Mouse (Mus musculus): ENCODE data around the gene Ufc1. TPM values are rescaled to one million over a fixed set of nuclear protein-coding genes. Genes with fewer than 3 reads are reported as not detected.

Ufc1 gene
- total RNA-seq, 2 experiments from 2014 or later = 84.3 to 93.2 TPM

DNA sequence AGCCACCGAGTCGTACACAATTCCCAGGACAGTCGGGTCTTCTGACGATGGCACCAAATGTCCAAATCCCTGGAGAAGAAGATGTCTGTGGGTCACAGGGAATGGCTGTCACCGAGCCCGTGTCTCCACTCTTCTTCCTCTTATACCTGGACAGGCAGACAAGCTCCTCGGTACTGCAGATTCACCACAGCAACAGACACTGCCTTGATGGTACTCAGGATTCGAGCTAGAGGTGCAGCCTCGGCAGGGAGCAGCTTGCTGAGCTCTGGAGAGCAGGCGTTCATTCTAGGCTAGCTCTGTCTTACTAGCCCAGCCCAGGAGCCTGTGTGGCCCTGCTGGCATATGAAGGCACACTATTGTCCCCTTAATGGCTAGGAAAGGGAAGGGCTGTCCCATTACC is 17.1 kb downstream of the Ufc1 start:
- no peak for TF ChIP-seq CTCF (IDR thresholded peaks at IDR 0.05)
- DNase-seq = no peak
- Histone ChIP-seq H3K27ac (no peak overlapping the region), H3K4me3 (no peak overlapping the region)
- intact Hi-C loops (cut with DNase I) = no loop called here

DNA sequence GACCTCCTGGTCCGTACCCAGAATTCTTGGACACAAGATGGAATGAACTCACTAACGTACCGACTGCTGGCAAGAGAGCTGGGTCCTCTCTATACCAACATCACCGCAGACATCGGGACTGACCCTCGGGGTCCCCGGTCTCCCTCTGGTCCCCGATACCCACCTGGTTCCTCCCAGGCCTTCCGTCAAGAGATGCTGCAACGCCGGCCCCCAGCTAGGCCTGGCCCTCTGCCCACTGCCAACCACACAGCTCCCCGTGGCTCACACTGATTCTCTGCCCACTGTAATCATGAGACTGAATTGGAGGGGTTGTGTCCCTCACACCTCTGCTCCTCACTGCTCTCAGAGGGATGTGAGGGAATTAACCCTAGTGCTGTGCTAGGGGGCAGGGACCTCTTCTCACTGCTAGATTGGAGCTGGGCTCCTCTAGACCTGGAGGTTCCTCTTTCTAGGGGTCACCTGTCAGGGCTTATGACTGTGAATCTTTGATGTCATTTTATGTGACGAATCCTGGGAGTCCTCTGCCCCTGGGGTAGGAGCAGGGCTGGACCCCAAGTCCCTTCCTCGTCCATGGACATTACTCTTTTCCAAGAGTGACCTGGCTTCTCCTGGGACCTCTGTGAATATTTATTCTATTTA is 18.6 kb downstream of the Ufc1 start:
- DNase-seq = no peak

DNA sequence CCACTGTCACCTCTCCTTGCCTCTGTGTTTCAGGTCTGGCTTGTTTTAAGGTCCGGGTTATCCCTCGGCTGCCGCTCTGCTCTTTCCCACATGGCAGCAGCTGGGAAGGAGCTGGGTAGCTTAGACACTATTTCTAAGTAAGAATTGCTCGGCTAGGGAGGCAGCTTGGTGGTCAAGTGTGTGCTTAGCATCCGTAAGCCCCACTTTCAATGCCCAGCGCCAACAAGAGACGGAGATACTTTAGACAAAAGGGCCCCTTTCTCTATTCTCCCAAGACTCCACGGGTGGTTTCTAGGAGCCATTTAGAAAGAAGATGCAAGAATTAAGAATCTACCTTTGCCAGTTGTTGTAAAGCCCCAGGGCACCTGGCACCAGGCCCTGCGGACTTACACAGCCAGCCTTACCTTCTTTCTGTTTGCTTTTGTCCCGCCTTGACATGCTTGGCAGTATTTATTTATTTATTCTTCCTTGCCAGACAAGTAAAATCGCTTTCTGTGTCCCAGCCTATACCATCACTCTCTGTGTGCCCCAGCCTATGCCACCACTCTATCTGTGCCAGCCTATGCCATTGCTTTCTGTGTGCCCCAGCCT is 19.6 kb downstream of the Ufc1 start:
- Histone ChIP-seq H3K4me3 (no peak overlapping the region), H3K27ac (no peak overlapping the region)
- intact Hi-C loops (cut with DNase I) = no loop called here
- no peak for DNase-seq
- no peak for TF ChIP-seq CTCF (IDR thresholded peaks at IDR 0.05)

More for the DNA sequence above, 18.6 kb downstream of the Ufc1 start:
- intact Hi-C loops (cut with DNase I) = no loop called here
- H3K4me3 ChIP-seq = no peak overlapping the region
- no peak for TF ChIP-seq CTCF (IDR thresholded peaks at IDR 0.05)
- H3K27ac ChIP-seq = no peak overlapping the region

DNA sequence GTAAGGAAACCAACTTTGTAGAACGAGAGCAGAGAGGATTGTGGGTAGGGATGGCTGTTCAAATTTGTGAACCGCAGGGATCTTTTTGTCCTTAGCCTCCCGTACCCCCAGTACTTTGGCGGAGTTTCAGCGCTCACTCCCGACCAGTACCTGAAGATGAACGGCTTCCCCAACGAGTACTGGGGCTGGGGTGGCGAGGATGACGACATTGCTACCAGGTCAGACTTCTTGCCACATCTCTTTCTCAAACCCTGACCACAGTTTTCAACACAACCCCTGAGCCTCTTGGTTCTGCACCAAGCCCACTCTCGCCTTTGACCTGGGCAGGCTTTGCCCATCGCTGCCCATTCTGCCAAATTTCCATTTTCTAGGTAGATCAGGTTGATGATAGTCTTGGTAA is 20.7 kb downstream of the Ufc1 start:
- intact Hi-C loops (cut with DNase I) = no loop called here
- DNase-seq = no peak
- Histone ChIP-seq H3K4me3 (no peak overlapping the region), H3K27ac (no peak overlapping the region)
- no peak for TF ChIP-seq CTCF (IDR thresholded peaks at IDR 0.05)

GRCm38 (mm10) chr1:171272086-171272485 is 22.7 kb downstream of the Ufc1 start:
- DNase-seq = no peak
- intact Hi-C loops (cut with DNase I) = no loop called here
- TF ChIP-seq CTCF (IDR thresholded peaks at IDR 0.05) = no peak
- Histone ChIP-seq H3K4me3 (peak overlapping the region; percentile 17; the same call in 1 of the 2 replicates), H3K27ac (peak overlapping the region; percentile 31; the same call in 1 of the 2 replicates)

GRCm38 (mm10) chr1:171271622-171272021 is 23.2 kb downstream of the Ufc1 start:
- intact Hi-C loops (cut with DNase I) = loop anchor here (2.0 kb wide), 1 partner anchor 15 kb away; the partner anchor contains the start of gene Usp21
- no peak for DNase-seq
- Histone ChIP-seq H3K4me3 (peak overlapping the region; percentile 17; the same call in 1 of the 2 replicates), H3K27ac (peak overlapping the region; percentile 31; the same call in 1 of the 2 replicates)
- TF ChIP-seq CTCF (IDR thresholded peaks at IDR 0.05) = no peak

DNA sequence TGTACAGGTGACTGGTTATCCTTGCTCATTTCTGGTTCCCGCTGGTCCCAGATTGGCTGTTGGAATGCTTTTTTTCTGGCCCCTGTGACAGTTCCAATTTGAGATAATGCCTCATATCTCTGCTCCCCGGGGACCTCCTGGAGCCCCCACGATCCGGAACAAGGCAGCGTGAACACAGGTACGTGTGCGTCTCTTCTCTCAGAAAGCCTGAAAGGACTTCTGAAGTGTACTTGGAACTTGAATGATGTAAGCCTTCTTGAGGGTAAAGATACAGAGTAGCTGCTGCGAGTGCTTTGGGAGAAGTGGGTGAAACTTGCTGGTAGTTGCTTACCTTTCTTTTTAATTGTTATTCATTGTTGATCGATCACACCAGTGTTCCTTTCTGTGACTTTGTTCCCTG is 23.6 kb downstream of the Ufc1 start:
- DNase-seq = no peak
- Histone ChIP-seq H3K4me3 (peak overlapping the region; percentile 83), H3K27ac (peak overlapping the region; percentile 92; the same call in 1 of the 2 replicates)
- TF ChIP-seq CTCF (IDR thresholded peaks at IDR 0.05) = no peak
- intact Hi-C loops (cut with DNase I) = loop anchor here (2.0 kb wide), 1 partner anchor 16 kb away; the partner anchor contains the start of gene Usp21

DNA sequence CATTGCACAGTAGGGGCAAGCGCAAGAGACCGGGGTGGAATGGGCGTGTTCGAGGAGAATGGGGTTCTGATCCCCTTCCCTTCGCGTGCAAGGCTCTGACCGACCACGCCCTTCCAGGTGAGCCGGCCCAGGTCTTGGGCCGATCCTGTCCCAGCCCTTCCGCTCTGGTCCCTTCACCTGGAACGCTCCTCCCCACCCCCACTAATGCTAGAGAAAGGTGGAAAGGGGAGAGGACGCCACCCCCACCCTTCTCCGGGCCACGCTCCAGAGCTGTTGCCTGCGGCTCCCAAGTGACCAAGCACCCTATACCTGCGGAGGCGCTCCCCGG is 24.3 kb downstream of the Ufc1 start:
- TF ChIP-seq CTCF (IDR thresholded peaks at IDR 0.05) = no peak
- DNase-seq = no peak
- peak overlapping the region; percentile 92 for H3K27ac ChIP-seq
- intact Hi-C loops (cut with DNase I) = loop anchor here (2.0 kb wide), 1 partner anchor 16 kb away; the partner anchor contains the start of gene Usp21
- H3K4me3 ChIP-seq = peak overlapping the region; percentile 83

GRCm38 (mm10) chr1:171269848-171270572 is 24.8 kb downstream of the Ufc1 start, which contains the start of gene B4galt3:
TSS of gene B4galt3 (plus strand) at chr1:171270328.
- no peak for TF ChIP-seq CTCF (IDR thresholded peaks at IDR 0.05)
- intact Hi-C loops (cut with DNase I) = loop anchor here (2.0 kb wide), 1 partner anchor 17 kb away; the partner anchor contains the start of gene Usp21
- peak; percentile 97 for DNase-seq
- Histone ChIP-seq H3K27ac (peak within 1 kb of the TSS; percentile 92), H3K4me3 (peak within 1 kb of the TSS; percentile 83)

DNA sequence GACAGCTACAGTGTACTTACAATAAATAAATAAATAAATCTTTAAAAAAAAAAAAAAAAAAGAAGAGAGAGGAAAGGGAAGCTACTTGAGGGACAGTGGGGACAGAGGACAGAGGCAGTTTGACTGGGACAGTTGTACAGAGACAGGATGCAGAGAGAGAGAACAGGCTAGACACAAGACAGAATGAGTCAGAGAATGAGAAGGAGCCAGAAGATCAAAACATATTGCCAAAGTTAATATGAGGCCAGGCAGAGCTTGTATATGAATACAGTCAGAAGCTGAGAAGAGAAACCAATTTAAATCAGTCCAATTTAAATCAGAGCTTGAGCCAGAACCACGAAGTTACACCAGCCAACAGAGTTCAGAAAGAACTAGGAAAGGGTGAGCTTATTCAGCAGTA is 26.5 kb downstream of the Ufc1 start:
- TF ChIP-seq CTCF (IDR thresholded peaks at IDR 0.05) = no peak
- peak overlapping the region; percentile 24 for H3K27ac ChIP-seq
- no peak for DNase-seq
- intact Hi-C loops (cut with DNase I) = no loop called here
- no peak overlapping the region for H3K4me3 ChIP-seq

GRCm38 (mm10) chr1:171265971-171266744 is 28.7 kb downstream of the Ufc1 start:
- Histone ChIP-seq H3K4me3 (no peak overlapping the region), H3K27ac (no peak overlapping the region)
- intact Hi-C loops (cut with DNase I) = no loop called here
- no peak for TF ChIP-seq CTCF (IDR thresholded peaks at IDR 0.05)
- no peak for DNase-seq
